Mouse (Mus musculus): ENCODE data around the gene Nacad.

DNA sequence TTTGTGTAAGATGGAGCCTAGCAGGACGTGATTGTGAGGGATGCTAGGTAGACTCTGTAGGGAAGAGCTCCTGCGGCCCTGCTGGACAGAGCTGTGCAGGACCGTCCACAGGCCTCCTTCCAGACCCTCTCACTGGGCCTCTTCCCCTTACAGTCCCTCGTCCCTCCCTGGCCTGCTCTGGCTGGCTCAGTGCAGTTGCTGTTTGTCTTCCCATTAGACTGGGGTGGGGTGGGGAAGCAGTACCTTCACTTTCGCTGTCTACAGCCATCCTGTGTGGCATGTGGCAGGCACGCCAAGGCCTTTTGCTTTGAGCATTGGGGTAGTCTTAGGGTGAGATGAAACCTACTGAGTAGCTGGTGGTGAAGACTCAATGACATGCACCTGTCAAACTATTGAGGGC lies 43.5 kb downstream of the Nacad start:
- TF ChIP-seq CTCF (IDR thresholded peaks at IDR 0.05; ENCODE audit: insufficient read depth, low read length), result no peak
- TF ChIP-seq POLR2A (IDR thresholded peaks at IDR 0.05; ENCODE audit: borderline replicate concordance, extremely low read depth, low read depth, low read length), result no peak
